Mouse (Mus musculus) embryonic fibroblast, embryonic 13.5 days (primary cell): ENCODE measurements around the gene Lmna.

ENCODE experiments used
- CTCF ChIP-seq: IDR thresholded peaks from 2 replicates; pipeline ENCODE4 v1.5.1; 2011; ENCODE audit warnings: mild to moderate bottlenecking, control low read depth, low read length, moderate library complexity, borderline replicate concordance; ENCODE audit not compliant: insufficient read depth
- POLR2A ChIP-seq: IDR thresholded peaks from 2 replicates; pipeline ENCODE4 v1.6.1; 2011; ENCODE audit warnings: low read depth, mild to moderate bottlenecking, control low read depth, low read length, moderate library complexity

DNA sequence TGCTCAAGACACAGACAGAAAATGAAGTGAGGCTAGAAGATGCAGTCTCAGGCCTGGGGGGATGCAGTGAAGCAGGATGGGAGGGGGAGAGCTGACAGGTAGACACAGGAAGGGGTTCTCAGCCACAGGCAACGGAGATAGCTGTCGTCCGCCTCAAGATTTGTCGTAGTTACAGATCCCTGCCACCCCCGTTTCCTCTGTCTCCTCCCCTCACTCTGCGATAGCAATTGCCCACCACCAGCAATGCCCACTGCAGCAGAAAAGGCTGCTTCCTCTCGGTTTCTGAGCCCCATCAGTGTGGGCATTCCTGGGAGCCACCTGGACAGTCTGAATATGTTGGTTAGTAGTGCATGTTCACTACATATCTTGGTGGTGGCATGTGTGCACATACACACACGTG is 56.4 kb downstream of the Lmna start:
- no peak for TF ChIP-seq POLR2A
- no peak for TF ChIP-seq CTCF
